Mouse (Mus musculus): ENCODE measurements around the gene Map2k4. TPM values are rescaled to one million over a fixed set of nuclear protein-coding genes. Genes with fewer than 3 reads are reported as not detected.

Gene Map2k4
- polyA plus RNA-seq, 1 experiment from 2014 or later = 63.6 TPM

DNA sequence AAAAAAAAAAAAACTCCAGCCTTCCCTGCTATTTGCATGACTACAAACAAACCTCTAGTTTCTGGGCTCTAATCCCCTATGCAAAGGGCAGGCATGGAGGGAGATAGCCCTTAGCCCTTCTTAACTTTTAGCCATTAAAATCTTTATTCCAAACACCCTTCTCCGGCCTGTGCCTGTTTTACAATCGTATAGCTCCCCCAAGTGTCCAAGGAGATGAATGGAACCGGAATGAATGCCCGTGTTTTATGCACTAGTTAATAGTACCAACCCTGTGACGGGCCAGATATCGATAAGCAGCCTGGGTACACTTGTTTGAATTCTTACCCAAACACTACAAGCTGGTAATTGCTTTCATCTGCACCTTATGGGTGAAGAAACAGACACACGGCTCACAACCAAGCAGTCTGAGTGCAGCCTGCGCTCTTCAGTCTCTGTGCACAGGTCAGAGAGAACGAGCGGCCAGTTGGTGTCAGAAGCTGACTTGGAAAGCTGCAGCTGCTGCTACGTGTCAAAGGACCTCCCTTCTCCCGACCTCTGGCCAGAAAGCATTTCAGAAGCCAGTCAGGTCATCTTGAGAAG, 109.2 kb downstream of the Map2k4 start:
- Histone ChIP-seq H3K4me2 (no peak overlapping the region), H3K4me1 (0 out of 2 replicates have a peak, but pooled peaks cover 2% of the 10 kb centered on the region), H3K27ac (no peak overlapping the region), H3K4me3 (no peak overlapping the region), H3K27me3 (no peaks in the 10 kb centered on the region), H3K9ac (no peak overlapping the region), H3K36me3 (no peaks in the 10 kb centered on the region), H3K9me3 (no peaks in the 10 kb centered on the region)
- ATAC-seq (ENCODE audit: insufficient number of reproducible peaks, low FRiP score, low TSS enrichment, low read depth) = no peak
- WGBS = 28% methylated on average over 12 of the region's 12 CpGs

DNA sequence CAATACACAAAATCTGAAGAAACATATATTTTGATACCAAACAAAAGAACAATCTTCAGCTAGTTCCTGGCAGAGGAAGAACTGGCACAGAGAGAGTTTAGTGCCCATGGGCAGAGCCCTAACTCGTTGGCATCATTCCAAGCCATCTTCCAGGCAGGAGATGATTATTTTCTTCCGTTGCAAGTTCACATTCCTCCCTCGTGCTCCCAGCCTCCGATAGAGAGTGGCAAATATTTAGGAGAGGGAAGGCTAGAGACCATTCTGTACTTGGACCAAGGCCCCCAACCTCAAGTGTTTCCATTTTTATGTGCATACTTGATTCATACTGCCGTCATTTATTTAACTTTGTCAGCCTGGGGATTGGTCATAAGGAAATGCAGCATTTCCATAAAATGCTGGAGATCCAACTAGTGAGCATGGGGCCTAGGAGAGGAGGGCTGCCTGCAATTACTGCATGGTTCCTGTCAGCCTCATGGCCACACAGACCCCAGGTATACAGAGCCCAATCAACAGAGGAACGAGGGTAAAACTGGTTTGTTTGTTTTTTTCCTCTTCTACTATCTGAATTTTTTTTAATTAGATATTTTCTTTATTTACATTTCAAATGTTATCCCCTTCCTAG, 120.6 kb downstream of the Map2k4 start:
- no peak overlapping the region for H3K27ac ChIP-seq

DNA sequence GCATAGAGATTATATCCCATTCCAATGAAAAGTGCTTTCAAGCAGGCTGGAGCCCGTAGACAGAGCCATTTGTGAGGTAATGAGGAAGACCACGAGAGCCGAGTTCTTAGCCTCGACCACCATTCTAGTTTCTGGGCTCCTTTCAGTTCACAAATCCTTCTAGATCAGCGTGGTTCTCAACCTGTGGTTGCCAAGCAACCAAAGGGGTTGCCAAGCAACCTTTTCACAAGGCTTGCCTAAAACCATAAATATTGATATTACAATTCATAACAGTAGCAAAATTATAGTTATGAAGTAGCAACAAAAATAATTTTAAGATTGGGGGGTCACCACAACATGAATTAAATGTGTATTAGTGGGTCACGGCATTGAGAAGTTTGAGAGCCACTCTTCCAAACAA, 123.2 kb downstream of the Map2k4 start:
- Histone ChIP-seq H3K9me3 (no peaks in the 10 kb centered on the region), H3K36me3 (no peaks in the 10 kb centered on the region), H3K27ac (no peak overlapping the region), H3K27me3 (no peaks in the 10 kb centered on the region), H3K9ac (no peak overlapping the region), H3K4me3 (no peak overlapping the region), H3K4me1 (peaks cover 7% of the 10 kb centered on the region; the same call in 1 of the 2 replicates), H3K4me2 (no peak overlapping the region)
- WGBS = 80% methylated on average over 6 of the region's 6 CpGs
- ATAC-seq (ENCODE audit: insufficient number of reproducible peaks, low FRiP score, low TSS enrichment, low read depth) = no peak

More for the DNA sequence above, 120.6 kb downstream of the Map2k4 start:
- Histone ChIP-seq H3K4me2 (no peak overlapping the region), H3K9ac (no peak overlapping the region), H3K4me1 (peaks cover 7% of the 10 kb centered on the region; the same call in 1 of the 2 replicates), H3K36me3 (no peaks in the 10 kb centered on the region), H3K4me3 (no peak overlapping the region), H3K27me3 (no peaks in the 10 kb centered on the region), H3K9me3 (no peaks in the 10 kb centered on the region)
- no peak for ATAC-seq (ENCODE audit: insufficient number of reproducible peaks, low FRiP score, low TSS enrichment, low read depth)
- 30% methylated on average over 6 of the region's 6 CpGs for WGBS

DNA sequence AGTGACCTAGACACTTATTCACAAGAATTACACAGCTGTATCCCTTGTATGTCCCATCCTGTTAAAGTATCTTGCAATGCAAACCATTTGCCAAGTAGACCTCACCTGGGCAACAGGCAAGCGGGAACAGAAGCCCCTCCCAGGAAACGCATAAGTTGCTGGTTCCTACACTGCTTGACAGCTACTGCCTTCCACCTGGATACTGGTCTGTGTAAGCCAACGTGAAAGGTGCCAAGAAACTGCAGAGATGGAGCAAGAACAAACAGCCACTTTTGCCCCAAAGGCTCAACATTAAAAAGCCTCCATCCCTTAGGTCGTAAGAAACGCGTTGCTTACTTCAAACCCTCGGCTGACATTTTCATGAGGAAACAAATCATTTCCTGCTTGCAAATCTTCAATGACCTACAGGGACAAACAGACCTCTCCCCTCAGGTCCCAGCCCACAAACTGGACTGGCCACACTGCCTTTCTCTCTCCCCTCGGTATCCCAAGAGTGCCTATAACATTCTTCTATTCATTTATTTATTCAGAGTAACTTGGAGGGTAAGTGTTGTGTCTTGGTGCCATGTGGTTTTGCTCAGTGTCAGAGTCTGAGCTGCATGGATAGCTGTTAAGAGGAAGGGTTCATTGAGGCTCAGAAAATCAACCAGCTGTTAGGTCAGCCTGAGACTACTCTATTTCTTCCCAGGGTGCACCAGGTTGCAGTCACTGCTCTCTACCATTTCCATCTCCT, 126.1 kb downstream of the Map2k4 start:
- Histone ChIP-seq H3K36me3 (no peaks in the 10 kb centered on the region), H3K9ac (no peak overlapping the region), H3K27me3 (no peaks in the 10 kb centered on the region), H3K9me3 (no peaks in the 10 kb centered on the region), H3K4me1 (0 out of 2 replicates have a peak, but pooled peaks cover under 1% of the 10 kb centered on the region), H3K4me3 (no peak overlapping the region), H3K27ac (no peak overlapping the region), H3K4me2 (no peak overlapping the region)
- no peak for ATAC-seq (ENCODE audit: insufficient number of reproducible peaks, low FRiP score, low TSS enrichment, low read depth)
- WGBS = 25% methylated on average over 8 of the region's 8 CpGs

DNA sequence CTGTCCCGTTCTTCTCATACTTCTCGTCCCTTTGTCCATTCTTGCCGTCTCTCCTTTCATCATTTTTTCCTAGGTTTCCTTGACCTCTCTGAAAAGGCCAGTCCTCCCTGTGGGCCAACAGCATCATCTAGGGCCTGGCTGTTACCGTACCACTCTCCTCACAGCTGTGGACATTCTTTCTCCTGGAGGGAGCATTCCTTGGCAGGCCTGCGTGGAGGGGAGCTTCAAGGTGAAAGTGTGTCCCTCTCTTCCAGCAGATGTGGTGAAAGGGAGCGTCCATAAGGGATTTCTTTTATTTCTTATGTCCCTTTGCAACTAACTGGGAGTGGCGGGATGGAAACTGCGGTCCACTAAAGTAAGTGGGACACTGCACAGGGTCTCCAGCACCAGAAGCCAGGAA, 134.2 kb downstream of the Map2k4 start:
- Histone ChIP-seq H3K4me3 (no peak overlapping the region), H3K36me3 (no peaks in the 10 kb centered on the region), H3K9ac (no peak overlapping the region), H3K27me3 (no peaks in the 10 kb centered on the region), H3K27ac (no peak overlapping the region), H3K9me3 (no peaks in the 10 kb centered on the region), H3K4me1 (no peaks in the 10 kb centered on the region), H3K4me2 (no peak overlapping the region)
- WGBS = 82% methylated on average over 8 of the region's 8 CpGs
- ATAC-seq (ENCODE audit: insufficient number of reproducible peaks, low FRiP score, low TSS enrichment, low read depth) = no peak

DNA sequence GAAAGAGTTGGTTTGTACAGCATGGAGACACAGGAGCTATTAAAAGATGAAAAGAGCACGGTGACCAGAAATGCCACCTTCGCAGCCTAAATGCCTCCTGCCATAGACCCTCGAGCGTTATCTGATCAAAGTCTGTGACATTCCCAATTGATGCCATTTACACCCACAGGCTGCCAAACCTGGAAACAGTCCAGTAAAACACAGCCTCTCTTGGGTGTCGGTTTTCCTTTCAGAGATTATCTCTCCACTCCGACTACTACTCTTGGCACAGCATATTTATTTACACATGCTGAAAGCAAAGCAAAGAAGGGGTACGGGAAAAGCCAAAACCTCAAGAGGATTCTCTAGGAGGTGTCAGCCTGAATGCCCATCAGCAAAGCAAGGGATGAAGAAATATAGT, 136.7 kb downstream of the Map2k4 start:
- no peaks in the 10 kb centered on the region for H3K27me3 ChIP-seq
- ATAC-seq (ENCODE audit: insufficient number of reproducible peaks, low FRiP score, low TSS enrichment, low read depth) = no peak
- H3K9me3 ChIP-seq = no peaks in the 10 kb centered on the region
- no peak overlapping the region for H3K9ac ChIP-seq
- no peaks in the 10 kb centered on the region for H3K36me3 ChIP-seq
- H3K27ac ChIP-seq = no peak overlapping the region
- WGBS = 53% methylated on average over 7 of the region's 7 CpGs
- H3K4me2 ChIP-seq = no peak overlapping the region
- H3K4me1 ChIP-seq = no peaks in the 10 kb centered on the region
- no peak overlapping the region for H3K4me3 ChIP-seq

DNA sequence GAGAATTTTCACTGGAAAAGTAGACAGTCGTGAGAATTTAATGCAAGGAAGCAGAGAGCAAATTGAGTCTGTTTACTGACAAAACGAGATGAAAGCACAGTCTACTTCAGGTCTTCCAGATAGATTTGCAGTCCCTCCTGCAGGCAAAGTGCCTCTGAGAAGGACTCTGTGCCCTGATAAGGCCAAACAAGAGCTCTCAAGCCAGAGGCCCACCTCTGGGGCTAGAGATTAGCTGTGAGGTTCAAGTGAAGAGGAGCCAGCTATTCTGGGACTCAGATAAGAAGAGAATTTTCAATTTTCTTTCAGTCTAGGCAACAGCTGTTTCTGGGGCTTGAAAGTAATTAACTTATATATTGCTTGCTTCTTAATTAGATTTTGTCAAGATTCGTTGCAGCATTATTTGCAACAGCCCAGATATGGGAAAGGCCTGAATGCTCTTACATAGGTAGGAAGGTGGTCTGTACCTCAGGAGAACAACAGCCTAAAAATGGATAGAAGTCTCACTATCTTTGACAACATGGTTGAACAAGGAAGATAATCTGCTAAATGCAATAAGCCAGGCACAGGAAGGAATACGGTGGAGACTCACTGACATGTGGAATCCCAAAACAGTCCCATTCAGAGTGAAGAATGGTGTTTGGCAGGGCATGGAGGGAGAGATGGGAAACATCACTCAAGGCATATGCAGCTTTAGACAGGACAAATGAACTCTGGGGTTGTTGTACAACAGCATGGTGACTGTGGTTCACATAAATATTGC, 138.0 kb downstream of the Map2k4 start:
- Histone ChIP-seq H3K4me3 (no peak overlapping the region), H3K9ac (no peak overlapping the region), H3K9me3 (no peaks in the 10 kb centered on the region), H3K4me2 (no peak overlapping the region), H3K4me1 (no peaks in the 10 kb centered on the region), H3K27ac (no peak overlapping the region), H3K27me3 (no peaks in the 10 kb centered on the region), H3K36me3 (no peaks in the 10 kb centered on the region)
- ATAC-seq (ENCODE audit: insufficient number of reproducible peaks, low FRiP score, low TSS enrichment, low read depth) = no peak
- WGBS = 58% methylated on average over 4 of the region's 4 CpGs

DNA sequence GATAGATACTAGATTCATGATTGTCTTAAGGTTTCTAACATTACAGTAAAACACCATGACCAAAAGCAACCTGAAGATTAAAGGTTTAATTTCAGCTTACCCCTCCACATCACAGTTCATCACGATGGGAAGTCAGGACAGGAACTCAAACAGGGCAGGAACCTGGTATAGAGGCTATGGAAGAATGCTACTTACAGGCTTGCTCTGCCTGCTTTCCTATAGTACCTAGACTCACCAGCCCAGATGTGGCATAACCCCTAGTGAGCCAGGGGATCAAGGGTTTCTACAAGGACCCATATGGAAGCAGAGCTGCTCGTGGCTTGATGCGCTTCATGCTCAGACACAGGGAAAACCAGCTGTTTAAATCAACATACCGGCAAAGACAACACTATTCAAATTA, 138.6 kb downstream of the Map2k4 start:
- Histone ChIP-seq H3K36me3 (no peaks in the 10 kb centered on the region), H3K27ac (no peak overlapping the region), H3K4me1 (no peaks in the 10 kb centered on the region), H3K9me3 (no peaks in the 10 kb centered on the region), H3K9ac (no peak overlapping the region), H3K27me3 (no peaks in the 10 kb centered on the region), H3K4me2 (no peak overlapping the region), H3K4me3 (no peak overlapping the region)
- 75% methylated on average over 4 of the region's 4 CpGs for WGBS
- no peak for ATAC-seq (ENCODE audit: insufficient number of reproducible peaks, low FRiP score, low TSS enrichment, low read depth)

DNA sequence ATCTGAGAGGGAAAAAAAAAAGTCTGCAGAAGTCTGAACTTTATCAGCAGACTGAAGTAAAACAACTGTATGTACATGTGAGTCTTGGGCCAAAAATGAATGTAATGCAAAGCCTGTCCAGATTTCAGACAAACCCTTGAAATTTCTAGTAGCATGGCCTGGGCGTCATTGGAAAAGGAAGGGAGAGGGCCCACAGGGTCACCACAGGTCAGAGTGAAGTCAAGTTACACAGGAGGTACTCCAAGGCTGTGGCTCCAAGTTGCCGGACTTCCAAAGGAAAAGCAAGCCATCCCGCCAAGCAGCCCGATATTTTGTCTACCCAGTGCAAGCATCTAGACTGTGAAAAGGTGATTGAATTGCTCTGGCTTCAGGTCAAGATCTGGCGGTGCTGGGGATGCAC, 141.8 kb downstream of the Map2k4 start:
- WGBS = 76% methylated on average over 5 of the region's 5 CpGs
- no peaks in the 10 kb centered on the region for H3K36me3 ChIP-seq
- no peak overlapping the region for H3K4me3 ChIP-seq
- no peaks in the 10 kb centered on the region for H3K27me3 ChIP-seq
- no peaks in the 10 kb centered on the region for H3K9me3 ChIP-seq
- H3K27ac ChIP-seq = no peak overlapping the region
- H3K4me1 ChIP-seq = no peaks in the 10 kb centered on the region
- H3K9ac ChIP-seq = no peak overlapping the region
- no peak overlapping the region for H3K4me2 ChIP-seq
- ATAC-seq (ENCODE audit: insufficient number of reproducible peaks, low FRiP score, low TSS enrichment, low read depth) = no peak

DNA sequence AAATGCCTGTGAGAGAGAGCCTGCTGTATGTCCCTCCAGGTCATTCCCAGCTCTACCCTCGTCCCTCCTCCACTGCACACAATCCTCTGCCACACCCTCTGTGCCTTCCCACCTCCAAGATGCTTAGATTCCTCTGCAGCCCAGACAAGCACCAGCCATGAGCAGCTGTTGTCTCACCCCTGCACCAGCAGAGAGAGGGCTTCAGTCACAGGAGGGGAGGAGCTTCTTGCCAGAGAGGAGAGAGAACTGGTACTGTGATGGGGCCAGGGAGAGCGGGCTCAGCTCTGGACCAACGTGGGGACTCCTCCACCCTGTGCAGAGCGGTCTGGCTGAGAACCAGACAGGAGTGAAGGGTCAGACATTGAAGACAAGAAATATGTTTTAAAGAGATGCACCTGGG, 143.6 kb downstream of the Map2k4 start:
- no peak overlapping the region for H3K4me2 ChIP-seq
- no peaks in the 10 kb centered on the region for H3K9me3 ChIP-seq
- no peaks in the 10 kb centered on the region for H3K4me1 ChIP-seq
- ATAC-seq (ENCODE audit: insufficient number of reproducible peaks, low FRiP score, low TSS enrichment, low read depth) = no peak
- H3K9ac ChIP-seq = no peak overlapping the region
- no peak overlapping the region for H3K4me3 ChIP-seq
- no peak overlapping the region for H3K27ac ChIP-seq
- 56% methylated on average over 4 of the region's 4 CpGs for WGBS
- H3K36me3 ChIP-seq = no peaks in the 10 kb centered on the region
- H3K27me3 ChIP-seq = no peaks in the 10 kb centered on the region

DNA sequence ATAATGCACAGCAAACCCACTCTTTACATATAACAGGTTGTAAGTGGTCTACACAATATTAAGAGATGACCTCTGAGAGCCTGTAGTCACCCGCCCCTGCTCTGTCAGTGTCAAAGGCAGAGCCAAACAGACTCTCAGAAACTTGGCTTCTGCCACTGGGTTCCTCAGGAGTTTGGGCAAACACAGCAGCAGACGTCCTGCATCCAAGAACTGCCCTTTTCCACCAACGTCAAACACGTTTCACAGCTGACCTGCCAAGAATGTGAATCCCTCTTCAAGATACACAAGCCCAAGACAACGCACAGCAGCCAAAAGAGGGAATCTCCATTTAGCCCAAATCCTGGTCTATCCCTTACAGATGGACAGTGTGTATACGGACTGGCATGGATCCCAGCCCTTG, 147.8 kb downstream of the Map2k4 start:
- H3K4me1 ChIP-seq = no peaks in the 10 kb centered on the region
- H3K9ac ChIP-seq = no peak overlapping the region
- no peaks in the 10 kb centered on the region for H3K9me3 ChIP-seq
- no peaks in the 10 kb centered on the region for H3K36me3 ChIP-seq
- H3K27ac ChIP-seq = no peak overlapping the region
- WGBS = 75% methylated on average over 6 of the region's 6 CpGs
- no peak for ATAC-seq (ENCODE audit: insufficient number of reproducible peaks, low FRiP score, low TSS enrichment, low read depth)
- no peak overlapping the region for H3K4me3 ChIP-seq
- H3K4me2 ChIP-seq = no peak overlapping the region
- no peaks in the 10 kb centered on the region for H3K27me3 ChIP-seq

Measured in limb, embryonic 15.5 days (tissue).